Mouse (Mus musculus) urinary bladder, postnatal 10 days (tissue): ENCODE results near the gene Gm17334.
A peak's percentile ranks its signal among the peaks of the same experiment; 100 is the strongest.
"Not testable (repeated sequence)": the region's sequence is repeated elsewhere in the genome, so short reads cannot be mapped to it uniquely, and the experiment has no call there.

Experiments
- DNase-seq: peaks from one replicate; pipeline ENCODE4 v3.0.0; 2022; ENCODE audit warnings: low spot score

Gm17334 gene

GRCm38 (mm10) chr11:53770125-53770791 lies 2.7 kb downstream of the Gm17334 start:
- DNase-seq: no peak

- DNase-seq: peak; percentile 75
Measured at GRCm38 (mm10) chr11:53769760-53770124, 3.2 kb downstream of the Gm17334 start, which contains the start of gene Irf1. Gene Irf1, plus strand, starts transcription at chr11:53770014.

DNA sequence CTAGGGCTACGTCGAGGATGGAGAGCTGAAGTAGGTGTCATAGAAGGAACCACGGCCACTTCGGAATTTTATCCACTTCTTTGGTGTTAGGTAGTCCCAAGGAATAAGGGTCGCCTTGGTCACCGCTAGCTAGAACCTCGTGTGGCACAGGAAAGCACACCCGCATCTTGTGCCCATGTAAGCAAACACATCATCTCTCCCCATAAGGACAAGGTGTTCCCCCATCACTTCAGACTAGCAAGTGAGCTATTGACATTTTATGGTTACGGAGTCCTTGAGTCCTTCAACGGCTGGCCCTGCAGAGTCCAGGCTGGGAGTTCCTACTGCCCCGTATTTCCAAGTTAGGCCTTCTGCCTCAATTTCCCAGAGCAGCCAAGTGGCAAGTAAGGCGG lies 3.8 kb downstream of the Gm17334 start:
- no peak for DNase-seq

DNA sequence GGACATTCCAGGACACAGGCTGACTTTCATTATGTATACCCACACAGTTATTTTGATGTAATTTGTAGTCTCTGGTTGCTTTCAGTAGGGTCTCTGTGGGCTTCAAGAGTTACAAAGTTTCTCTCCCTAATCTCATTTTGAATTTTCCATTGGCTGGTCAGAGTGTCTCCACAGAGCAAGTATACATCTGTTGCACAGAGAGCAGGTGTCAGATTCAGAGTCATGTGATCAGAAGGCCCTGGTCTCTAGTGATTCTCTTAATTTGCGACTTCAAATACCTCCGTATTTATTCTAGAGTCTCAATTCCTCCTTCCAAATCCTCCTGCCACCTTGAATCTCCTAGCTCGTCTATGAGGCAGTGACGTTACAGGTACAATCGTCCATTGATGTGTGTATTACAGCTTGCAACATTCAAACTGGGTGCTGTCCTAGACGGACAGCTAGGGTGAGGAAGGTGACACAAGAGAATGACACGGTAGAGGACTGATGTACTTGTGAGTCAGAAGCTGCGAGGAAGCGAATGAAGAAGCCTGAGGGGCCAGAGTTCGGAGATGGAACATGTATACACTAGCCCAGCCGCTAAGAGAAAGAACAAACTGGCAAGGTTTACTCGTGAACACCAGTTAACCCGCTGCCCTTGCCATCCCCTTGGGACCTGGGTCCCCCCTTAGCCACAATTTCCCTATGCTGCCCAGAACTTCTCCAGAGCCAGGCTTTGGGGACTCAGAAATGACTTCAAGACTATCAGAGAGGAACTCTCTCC lies 4.4 kb downstream of the Gm17334 start:
- DNase-seq: no peak

- DNase-seq: no peak
Measured at GRCm38 (mm10) chr11:53764581-53764980, 8.4 kb downstream of the Gm17334 start.

DNA sequence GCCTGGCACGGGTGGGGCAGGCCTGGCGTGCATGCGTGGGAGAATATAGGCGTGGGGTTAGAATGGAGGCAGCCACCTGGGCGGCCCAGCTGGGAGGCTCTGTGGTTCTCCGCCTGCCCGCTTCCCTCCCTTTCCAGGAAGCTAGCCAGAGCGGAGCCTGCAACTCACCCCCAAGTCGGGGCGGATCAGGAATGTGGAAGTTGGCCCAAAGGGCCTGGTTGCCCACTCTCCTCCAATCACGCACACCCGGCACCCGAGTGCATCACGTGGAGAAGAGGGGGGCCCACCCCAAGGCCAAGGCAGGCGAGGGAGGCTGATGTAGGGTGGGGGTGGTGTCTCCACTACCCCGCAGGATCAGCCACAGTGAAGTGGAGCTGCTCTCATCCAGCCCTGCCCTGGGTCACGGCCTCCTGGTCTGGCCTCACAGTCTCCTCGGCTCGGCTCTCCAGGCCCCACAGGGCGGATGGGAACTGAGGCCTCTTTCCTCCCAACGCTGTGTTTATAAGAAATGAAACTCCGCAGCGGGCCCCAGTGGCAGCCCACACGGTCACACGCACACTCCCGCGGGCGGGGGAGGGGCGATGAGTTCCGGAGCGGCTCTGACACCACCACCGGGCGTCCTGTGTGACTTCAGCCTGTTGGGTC lies 9.4 kb downstream of the Gm17334 start:
- DNase-seq: peak; percentile 60

DNA sequence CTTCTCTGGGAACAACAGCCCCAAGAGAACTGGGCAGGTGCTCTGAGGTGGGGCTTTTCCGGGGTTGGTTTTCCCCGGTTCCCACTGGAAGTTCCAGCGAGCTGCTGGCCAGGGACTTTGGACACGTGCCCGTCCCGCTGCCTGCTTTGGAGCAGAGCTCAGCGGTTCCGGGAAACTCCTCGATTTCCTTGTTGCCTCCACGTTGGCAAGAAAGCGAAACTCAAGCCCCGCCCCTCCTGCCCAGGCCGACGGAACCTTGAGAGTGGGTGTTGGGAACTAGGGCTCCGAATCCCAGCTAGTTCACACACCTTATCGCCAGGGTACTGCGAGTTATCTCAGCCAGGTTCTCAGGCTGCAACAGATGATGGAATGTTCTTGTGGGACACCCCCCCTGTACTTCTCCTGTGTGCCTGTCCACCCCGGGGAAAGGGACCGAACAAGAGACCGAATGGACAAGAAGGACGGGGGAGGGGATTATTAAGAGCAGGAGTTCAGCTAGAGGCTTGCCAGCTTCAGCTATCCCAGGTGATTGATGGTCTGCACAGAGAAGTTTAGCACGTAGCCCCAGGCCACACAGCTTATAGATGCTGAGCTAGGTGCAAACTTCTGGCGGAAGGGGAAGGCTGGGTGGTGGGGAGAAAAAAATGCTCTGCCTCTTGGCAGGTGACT lies 10.0 kb downstream of the Gm17334 start:
- DNase-seq: peak; percentile 54

- DNase-seq: no peak
Measured at GRCm38 (mm10) chr11:53762426-53762825, 10.6 kb downstream of the Gm17334 start.

- no peak for DNase-seq
Measured at GRCm38 (mm10) chr11:53761822-53762221, 11.2 kb downstream of the Gm17334 start.

GRCm38 (mm10) chr11:53761284-53761683 lies 11.7 kb downstream of the Gm17334 start:
- DNase-seq: no peak

DNA sequence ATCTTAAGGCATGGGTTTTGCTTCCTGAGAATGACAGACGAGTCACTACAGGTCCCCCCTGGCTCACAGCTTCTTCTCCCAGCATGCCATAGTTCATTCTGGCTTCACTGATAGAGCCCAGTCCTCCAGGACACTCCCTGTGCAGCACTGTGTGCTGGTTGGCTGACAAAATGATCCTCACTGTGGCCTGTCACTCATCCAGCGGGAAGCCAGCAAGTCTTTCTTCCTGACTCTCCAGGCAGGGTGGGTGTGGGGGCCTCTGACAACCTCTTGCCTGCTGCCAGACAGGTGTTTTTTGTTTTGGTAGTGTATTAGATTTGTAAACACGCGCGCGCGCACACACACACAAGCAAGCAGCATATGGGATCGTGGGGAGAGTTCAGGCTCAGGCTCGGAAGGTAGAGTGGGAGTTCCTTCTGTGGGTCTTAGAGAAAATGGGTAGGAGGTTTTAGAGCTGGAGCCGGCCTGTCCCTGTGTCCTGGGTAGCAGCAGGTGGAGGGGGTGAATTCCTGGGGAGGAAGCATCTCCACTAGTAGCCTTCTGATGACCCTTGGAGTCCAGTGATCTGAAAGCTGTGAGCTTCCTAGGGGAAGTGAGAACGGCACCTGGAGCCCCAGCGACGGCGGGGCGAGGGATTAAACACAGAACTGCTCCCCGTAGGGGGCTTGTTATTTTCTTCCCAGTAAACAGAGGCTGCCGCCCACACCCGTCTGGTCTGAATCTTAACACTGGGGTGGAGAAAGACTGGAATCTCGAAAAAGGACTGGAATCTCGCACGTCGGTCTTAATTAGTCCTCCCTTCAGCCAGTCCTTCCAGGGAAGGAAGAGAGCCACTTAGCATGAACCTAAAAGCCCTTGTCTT lies 13.2 kb downstream of the Gm17334 start:
- DNase-seq: no peak

DNA sequence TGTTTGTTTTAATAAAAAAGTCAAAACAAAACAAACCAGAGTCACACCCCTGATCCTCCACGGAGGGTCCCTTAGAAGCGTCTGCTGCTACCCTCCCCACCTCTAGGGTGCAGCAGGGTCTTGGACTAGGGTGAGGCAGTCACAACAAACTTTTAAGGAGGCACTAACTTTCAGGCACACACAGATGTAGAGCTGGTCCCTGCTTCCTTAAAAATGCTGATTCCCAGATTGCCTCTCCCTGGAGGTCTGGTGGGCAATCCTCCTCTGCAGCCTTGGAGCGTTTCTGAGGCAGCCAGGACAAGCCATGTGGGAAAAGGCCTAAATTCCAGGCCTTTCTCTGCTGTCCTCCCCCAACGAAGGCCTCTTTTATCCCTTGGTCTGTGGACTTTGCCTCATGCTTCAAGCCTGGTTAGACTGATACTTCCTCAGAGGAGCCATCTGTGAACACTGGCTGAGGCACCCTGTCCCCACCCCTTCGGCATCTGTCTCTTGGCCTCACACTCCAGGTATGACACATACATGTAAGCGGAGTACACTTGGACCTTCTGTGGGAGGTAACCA lies 14.1 kb downstream of the Gm17334 start:
- DNase-seq: no peak

GRCm38 (mm10) chr11:53758033-53758432 lies 15.0 kb downstream of the Gm17334 start:
- not testable (repeated sequence) for DNase-seq

DNA sequence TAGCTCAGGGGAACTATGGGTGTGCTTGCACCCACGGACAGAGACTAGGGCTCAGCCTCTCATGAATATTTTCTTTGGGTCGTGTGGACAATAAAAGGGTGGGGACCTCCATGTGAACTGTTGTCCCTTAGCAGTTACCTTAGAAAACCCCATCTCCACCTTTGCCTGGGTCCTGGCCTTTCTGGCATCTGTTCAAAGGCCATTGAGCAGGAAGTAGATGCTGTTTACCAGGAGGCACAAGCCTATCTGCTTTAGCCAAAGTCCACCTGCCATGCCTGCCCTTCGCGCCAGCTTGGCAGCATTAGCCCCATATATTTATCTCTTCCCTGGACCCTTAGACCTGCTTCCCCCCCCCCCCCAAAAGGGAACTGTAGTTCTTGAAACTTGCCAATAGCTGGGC lies 15.4 kb downstream of the Gm17334 start:
- no peak for DNase-seq

GRCm38 (mm10) chr11:53755011-53755595 lies 17.9 kb downstream of the Gm17334 start:
- no peak for DNase-seq

GRCm38 (mm10) chr11:53749716-53750352 lies 23.2 kb downstream of the Gm17334 start:
- DNase-seq: no peak

- no peak for DNase-seq
Measured at GRCm38 (mm10) chr11:53749306-53749705, 23.7 kb downstream of the Gm17334 start.

- DNase-seq: no peak
Measured at GRCm38 (mm10) chr11:53748614-53749013, 24.4 kb downstream of the Gm17334 start.

DNA sequence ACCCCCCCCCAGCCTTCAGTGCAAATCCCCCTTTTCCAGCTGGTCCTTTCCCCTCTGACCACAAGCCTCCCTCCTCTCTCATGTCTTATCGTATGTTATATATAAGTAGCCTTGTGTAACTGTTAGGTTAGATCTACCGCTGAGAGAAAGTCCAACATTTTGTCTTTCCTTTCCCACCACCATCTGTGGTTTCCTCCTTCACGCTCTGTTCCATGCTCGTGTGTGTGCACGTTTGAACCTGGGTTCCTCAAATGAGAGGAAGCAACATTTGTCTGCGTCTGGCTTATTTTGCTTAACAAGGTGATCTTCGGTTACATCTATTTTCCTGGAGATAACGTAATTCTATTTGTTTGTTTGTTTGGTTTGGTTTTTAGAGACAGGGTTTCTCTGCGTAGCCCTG lies 25.0 kb downstream of the Gm17334 start:
- DNase-seq: no peak

DNA sequence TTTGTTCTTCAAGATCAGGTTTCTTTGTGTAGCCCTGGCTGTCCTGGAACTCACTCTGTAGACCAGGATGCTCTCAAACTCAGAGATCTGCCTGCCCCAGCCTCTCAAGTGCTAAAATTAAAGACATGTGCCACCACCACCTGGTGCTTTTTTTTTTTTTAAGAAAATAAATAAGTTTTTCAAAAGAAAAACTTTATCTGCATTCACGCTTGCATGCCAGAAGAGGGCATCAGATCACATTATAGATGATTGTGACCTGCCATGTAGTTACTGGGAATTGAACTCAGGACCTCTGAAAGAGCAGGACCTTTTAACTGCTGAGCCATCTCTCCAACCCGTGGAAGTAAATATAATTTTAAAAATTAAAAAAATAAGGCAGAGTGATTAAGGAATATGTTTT lies 27.7 kb downstream of the Gm17334 start:
- DNase-seq: no peak
